Mouse (Mus musculus) kidney, postnatal 10 days (tissue): ENCODE data around the gene Rad54l.

Experiments
- DNase-seq: peaks from one replicate; pipeline ENCODE4 v3.0.0; 2021; ENCODE audit warnings: mixed read lengths

Gene Rad54l

DNA sequence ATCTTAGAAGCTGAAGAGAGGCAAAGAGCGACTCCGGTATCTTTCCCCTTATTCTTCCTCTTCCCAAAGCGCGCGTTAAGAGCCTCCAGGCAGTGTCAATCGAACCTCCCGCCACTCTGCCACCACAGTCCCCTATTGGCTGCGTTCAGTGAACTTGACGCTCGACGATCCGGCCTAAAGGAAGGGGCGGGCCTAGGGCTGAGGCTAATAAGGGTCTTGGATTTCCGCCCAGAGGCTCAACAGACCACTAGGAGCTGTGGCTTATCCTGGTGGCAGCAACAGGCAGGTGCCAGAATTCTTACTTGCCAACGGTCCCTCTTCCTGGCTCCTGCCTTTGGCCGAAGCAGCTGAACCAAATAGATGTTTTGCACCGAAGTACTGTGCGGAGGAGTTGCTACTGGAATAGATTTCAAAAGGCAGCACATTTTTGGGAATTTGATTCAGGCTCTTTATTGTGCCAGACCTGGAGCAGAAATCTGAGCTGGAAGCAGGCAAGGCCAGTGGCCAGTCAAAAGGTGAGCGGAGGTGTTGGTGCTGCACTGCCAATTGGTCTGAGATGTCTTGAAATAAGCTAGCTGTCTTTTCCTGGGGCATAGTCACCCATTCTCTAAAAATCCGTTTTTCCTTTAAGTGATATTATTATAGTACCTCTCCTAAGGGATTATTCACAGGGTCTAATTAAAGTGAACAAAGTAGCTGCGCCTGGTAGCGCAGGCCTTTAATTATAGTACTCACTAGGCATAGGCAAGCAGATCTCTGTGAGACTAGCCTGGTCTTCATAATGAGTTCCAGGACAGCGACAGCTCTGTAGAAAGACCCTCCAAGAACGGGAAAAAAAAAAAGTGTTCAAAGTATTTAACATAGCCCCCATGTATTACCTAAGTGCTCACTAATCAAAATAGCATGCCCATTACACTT is at the start of gene Rad54l, which contains the start of gene Pomgnt1:
Gene Rad54l (minus strand): TSS at position 89 of the 918 bp plus-strand sequence.
Gene Pomgnt1 (plus strand): TSS at position 239 of the 918 bp plus-strand sequence.
- peak; percentile 90 for DNase-seq

DNA sequence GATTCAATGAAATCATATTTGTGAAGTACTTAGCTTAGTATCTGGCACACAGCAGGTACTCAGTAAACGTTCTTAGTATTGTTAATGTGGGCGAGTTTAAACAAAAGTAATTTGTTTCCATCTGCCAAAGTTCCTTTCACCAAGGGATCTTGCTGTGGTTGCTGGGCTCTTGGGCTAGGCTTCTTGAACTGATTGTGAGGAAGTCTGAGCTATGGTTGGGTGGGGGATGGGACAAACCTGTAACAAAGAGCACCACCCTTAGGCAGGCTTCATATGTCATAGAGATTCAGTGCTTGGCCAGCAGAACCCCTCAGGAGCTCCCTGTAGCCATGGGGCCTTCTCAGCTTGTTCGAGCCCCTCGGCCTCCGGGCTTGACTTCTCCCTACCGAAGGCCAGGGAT is 49.6 kb upstream of the Rad54l start, which contains the start of the genes 1700042G07Rik and Gm49337:
Gene 1700042G07Rik (plus strand): TSS at position 301 of the 400 bp plus-strand sequence.
Gene Gm49337 (plus strand): TSS at position 313 of the 400 bp plus-strand sequence.
- DNase-seq, result no peak

DNA sequence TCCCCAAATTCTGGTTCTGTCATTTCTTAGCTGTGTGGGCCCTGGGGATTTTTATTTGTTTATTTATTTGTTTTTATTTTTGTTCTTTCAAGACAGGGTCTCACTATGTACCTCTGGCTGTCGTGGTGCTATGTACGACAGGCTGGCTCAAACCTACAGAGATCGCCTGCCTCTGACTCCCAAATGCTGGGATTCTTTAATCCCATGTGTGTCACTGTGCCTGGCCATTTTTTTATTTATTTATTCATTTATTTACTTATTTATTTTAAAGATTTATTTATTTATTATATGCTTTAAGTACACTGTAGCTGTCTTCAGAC is 45.8 kb upstream of the Rad54l start:
- no peak for DNase-seq

DNA sequence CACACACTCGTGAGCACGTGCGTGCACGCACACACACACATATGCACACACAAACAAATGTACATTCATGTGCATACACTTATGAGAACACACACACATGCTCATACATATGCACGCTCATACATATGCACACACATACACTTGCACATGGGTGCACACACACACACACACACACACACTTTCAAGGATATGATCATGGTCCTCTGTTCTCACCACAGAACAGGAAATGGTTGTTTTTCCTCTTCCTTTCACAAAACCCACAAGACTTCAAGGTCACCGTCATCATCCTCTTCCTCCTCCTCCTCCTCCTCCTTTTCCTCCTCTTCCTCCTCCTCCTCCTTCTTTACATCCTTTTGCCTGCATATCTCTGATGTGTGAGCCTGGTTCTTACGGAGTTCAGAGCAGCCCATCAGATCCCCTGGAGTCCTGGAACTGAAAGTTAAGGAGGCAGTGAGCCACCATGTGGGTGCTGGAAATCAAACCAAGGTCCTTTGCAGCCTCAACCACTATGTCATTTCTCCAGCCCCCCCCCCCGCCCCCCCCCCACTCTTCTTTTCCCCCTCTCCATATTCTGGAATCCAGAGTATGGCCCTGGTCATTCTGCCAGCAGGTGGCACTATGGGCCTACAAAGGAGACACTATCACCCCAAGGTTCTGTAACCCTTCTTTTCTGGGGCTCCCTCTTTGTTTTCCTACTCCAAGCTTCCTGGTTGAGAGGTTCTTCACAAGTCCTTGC is 45.3 kb upstream of the Rad54l start:
- peak; percentile 91 for DNase-seq

DNA sequence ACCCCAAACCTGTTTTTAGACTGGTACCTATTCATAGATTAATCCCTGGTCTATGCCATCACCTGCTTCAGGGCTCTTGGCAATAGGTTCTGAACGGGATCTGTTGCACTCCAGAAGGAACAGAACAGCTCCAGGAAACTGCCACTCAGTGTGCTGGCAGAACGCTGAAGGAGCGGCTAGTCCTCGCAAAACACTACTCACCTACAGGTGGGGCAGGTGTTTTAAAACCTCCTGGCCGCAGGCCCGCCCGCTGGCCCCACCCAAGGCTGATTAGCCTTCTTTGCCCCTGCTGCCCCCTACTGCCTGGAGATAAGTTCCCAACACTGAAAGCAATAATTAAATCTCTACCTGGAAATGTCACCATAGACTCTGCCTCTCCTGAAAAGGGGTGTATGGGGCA is 43.9 kb upstream of the Rad54l start, which contains the start of gene Tspan1:
Gene Tspan1 (minus strand): TSS at position 198 of the 400 bp plus-strand sequence.
- DNase-seq, result peak; percentile 73

DNA sequence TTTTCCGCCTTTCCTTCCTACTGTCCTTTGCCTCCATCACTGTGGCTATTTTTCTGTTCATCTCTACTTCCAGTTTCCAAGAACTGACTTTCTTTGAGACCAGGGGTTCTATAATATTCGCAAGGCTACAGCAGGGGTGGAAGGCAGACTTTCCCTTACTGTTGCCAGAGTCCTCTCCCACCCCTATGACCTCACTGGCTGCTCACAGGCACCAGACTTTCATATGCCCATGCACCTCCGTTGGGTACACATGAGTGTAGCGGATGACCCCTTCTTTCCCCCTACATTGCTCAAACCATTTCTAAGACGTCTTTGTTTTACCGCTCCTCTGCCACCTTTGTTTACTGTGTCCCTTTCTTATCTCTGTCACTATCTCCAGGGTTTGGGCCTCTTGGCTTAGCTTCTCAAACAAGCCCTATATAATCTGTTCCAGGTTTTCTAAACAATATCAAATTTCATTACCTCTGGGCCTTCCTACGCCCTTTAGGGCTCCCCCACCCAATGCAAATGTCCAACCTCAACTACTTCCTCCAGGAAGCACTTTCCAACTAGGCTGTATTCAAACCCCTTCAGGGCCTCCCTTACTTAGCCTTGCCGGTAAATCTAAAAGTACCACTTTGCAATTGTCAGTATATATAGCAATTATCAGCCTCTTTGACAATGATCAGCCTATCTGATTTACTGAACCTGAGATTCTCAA is 42.4 kb upstream of the Rad54l start:
- no peak for DNase-seq

DNA sequence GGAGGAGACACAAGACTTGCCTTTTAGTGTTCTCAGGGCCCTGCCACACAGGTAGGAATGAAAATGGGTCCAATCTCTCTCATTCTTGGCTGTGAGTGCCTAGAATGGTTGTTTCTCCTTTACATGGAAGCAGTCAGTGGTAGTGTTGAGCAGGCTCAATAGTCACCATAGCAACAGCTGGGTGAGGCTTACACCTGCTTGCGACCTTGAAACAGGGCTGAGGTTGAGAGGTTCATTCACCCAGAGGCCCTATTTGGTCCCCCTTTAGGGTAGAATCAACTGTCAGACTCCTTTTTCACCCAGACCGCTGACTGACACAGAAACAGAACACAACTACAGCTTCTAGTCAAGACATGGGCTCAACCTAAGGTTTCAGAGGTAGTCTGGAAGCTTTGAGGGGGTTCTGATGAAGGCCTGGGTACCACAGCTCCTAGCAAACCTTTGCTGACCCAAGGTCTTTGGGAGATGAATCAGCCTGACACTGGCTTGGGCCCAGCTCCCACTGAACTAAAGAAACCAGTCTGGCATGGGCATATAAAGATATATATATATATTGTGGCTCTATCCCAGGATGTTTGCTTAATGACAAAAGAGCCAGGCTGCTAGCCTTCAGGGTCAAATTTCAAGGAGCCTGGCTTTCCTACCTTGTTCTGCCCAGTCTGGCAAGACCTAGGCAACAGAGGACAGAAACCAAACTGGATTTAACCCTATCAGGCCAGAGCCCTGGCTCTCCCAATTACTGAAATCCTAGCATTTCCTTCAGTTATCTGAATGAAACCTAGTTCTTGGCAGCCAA is 41.5 kb upstream of the Rad54l start:
- no peak for DNase-seq

DNA sequence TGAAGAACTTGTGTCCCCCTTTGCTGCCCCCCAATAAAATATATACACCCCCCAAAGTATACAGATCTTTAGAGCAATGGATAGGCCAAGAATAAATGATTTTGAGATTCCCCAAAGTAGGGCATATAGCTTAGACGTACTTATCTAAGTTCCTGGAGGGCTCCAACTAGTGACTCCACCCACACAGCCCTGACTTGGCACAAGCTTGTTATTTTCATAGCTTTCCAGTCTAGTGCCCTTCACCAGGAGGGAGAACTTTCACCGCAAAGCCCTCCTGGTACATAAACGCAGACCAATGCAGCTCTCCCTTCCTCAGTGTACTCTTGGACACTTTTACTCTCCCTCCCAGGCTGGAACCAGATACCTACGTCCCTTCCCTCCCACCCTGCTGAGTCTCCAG is 38.7 kb upstream of the Rad54l start:
- peak; percentile 54 for DNase-seq

DNA sequence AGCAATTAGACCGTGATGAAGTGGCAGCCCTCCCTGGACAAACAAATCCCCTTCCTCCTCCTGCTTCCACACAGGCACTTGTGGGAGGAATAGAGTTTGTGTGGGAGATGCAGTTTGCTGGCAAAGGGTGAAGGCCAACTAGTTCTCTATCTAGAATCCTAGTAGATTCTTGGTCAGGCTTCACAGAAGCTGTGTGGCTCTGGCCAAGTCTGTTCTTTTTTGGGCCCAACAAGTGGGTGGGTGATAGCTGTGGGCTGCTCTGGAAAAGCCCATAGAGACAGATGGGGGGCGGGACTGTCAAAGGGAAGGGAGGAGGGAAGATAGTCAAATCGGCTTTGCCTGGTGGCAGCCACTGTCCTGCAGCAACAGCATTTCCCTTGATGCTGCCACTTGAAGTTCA is 37.3 kb upstream of the Rad54l start:
- no peak for DNase-seq

DNA sequence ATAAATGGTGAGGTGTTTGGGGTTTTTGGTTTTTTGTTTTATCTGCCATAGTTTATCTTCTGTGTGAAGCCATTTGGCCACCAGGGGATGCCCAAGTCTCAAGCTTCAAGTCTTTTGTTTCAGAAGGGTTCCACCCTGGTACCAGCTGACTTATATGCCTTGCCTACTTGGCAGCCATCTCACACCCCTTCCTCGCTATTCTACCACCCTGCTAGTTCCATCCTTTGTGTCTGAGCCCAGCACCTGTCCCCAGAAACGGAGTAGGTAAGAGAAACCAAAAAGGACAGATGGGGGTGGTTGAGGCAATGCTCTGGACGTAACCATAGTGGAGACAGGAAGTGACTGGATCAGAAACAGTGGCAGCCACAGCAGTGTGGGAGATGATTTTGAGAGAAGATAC is 36.4 kb upstream of the Rad54l start:
- DNase-seq, result peak; percentile 51

DNA sequence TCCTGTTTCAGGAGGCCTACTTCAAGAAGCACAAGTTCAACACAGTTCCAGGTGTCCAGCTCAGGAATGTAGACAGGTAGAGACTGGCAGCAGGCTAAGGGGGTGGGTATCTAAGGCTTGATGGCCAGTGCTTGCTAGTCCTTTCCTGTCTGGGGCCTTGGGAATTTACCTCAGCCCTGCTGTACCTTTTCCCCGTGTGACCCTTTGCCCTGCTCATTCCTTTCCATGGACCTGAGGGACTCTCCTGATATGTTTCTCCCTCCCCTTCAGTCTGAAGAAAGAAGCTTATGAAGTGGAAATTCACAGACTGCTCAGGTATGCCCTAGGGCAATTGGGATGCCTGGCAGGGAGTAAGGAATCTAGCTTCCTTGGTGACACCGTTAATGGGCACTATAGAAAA is 34.4 kb upstream of the Rad54l start:
- peak; percentile 43 for DNase-seq

DNA sequence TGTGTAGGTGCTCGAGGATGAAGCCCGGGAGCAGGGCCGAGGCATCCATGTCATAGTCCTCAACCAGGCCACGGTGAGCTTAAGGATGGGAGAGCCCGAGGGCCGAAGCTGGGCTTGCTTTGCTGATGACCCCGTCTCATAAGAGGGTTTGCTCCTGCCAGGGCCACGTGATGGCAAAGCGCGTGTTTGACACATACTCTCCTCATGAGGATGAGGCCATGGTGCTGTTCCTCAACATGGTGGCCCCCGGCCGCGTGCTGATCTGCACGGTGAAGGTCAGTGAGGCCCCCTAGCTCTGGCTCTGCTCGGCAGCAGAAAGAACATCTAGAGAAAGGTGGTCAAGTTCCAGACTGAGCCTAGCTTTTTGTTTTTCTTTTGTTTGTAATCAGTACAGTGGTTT is 29.2 kb upstream of the Rad54l start:
- no peak for DNase-seq

DNA sequence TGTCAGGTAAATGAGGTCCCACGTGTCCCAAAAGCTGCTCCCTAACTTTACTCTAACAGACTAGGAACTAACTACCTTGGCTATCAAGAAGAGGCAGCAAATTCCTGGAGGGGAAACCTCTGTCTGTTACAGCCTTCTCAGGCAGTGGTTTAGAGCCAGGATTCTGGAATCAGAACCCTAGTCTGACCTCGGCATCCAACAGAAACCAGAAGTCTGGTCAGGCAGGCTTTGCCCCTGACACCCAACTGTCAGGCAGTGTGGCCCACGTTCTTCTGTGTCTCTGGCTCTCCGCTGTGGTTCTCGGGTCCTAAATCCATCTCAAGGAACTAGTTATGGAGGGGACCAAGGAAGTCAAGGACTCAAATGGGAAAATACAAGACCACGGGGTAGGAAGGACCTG is 27.7 kb upstream of the Rad54l start, which contains the start of gene Lurap1:
Gene Lurap1 (minus strand): TSS at position 101 of the 400 bp plus-strand sequence.
- DNase-seq, result no peak

DNA sequence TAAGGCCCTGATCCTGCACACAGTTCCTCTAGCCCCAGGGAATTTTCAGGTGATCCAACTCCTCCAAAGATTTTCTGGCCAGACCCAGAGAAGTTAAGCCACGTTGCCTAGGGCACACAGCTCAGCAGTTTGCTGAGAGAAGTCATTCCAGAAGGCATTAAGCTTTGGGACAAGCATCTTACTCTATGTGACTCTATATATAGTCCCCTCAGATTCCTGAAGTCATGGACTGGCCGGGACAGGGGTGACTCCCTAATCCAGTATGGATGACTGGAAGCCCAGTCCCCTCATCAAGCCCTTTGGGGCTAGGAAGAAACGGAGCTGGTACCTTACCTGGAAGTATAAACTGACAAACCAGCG is 27.4 kb upstream of the Rad54l start:
- no peak for DNase-seq

DNA sequence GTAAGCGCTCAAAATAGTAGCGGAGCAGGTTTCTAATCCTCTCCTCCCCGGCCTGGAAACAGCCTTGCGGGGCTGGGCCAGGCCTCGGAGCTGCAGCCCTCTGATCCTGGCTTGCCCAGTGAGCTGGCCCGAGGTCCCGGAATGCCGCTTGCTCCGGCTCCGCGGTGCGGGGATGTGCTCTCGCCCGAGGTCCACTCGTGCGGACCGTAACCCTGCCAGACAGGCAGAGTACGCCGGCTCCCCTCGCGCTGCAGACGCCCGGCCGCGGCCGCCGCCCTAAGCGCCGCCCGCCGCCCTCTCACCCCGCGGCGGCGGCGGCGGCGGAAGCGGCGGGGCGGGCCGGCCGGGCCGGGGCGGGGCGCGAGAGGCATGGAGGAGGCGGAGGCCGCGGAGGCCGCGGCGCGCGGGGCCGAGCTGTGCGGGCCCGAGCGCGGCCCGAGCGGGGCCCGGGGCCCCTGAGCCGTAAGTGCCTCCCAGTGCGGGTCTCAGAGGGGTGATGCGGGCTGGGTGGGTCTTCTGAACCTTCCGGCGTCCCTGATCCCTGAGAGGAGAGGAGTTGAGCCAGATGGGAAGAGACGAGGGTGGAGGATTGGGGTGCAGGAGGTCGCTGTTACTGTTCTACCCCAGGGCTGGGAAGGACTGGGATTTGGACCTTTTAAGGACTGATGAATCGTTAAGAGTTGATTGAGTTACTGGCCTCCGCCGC is 26.8 kb upstream of the Rad54l start:
- DNase-seq, result peak; percentile 85

DNA sequence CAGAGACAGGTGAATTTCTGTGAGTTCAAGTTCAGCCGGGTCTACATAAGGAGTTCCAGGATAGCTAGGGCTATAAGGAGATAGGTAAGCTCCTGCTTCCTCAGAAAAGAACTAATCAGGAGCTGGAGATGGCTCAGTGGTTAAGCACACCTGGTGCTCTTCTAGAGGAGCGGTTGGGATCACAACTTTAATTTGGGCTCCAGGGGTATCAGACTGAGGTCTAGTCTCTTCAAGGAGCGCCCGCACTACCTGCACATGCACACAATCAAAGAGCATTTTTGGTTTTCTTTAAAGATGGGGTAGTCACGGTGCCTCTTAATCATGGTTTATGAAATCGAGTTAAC is 26.3 kb upstream of the Rad54l start:
- DNase-seq, result no peak

DNA sequence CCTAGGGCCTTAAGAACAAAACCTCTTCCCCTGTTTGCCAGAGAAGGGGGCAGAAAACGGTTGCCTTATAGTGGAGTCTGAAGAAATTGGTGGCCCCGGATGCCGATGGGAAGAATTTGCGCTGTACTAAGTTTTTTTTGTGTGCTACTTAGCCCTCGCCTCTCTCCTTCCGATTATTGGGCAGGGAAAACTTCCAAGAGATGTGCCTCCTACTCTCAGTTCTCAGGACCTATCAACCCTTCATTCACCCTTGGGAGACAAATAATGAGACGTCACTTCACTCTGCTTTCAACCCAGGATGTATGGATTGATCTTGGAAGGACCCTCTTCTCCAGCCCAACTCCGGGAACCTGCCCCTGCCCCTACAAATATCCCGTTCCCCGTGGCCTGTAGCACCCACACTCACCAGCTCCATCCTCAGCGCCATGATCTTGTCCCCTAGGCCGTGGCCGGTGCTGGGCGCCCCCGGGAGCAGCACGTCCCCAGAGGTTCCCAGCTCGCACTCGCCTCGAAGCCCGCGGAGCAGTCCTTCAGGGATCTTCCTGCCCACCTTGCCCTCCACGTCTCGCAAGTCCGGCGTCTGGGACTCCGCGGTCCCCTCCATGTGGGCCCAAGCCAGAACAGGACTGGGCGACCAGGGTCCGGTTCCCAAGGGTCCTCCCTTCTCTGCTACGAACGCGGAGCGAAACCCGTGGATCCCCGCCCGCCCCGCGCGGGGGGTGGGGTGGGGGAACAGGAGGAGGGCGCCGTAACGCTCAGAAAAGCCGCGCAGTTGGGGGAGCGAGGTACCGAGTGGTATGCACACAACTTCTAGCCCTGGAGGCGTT is 20.6 kb upstream of the Rad54l start:
- DNase-seq, result peak; percentile 83

DNA sequence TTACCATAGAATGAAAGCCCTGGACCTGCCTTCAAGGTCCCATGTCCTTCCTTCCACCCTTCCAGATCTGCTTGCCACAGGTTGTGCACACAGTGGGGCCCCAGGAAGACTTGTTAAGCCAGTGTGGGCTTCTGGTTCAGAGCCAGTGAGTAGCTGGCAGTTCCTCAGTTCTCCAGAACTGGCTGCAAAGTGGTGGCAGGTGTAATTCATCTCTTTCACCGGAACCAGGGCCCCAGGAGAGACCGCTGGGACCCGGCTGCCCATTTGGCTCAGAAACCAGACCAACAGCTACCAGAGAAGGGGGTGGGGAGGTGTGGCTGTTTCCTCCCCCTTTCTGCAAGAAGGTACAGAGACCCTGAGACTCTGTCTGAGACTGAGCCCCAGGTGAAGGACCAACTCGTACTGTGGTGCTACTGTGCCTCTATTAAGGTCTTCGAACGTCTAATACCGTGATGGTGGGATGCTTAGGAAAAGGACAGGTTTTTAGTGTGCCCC is 19.9 kb upstream of the Rad54l start:
- DNase-seq, result peak; percentile 52

DNA sequence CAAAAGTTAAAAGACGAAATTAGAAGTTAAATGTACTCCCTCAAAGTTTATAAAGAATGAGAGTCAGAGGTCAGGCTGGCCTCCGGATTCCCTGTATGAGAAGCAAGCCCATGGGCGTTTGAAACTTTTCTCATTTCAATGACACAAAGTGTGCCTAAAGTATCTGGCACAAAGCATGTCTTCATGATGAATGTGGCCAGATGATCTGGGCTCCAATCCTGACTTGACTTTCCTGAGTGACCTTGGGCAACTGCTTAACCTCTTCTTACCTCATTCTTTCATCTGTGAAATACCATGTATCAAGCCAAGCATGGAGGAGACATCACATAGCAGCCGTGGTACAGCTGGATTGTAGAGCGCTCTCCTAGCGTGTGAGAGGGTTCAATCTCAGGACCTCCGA is 18.8 kb upstream of the Rad54l start:
- no peak for DNase-seq

DNA sequence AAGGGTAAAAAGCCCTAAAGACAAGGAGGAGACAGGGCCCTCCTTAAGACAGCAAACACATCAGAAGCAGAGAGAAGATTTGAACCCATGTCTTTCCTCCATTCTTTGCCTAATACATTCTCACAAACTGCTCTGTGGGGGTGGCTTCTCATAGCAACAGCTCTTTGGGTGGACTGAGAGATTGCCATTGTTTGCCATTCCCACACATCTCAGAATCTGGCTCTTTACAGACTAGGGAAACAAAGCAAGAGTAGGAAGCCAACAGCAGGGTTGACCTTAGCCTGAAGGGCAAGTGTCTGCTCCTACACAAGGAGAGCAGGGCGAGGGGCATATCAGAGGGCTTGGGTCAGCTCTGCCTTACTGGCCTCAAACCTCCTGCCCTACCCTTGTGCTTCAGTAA is 18.2 kb upstream of the Rad54l start:
- DNase-seq, result no peak
